Mouse (Mus musculus) G1E (cell line): ENCODE measurements around the gene Klf12. TPM values are rescaled to one million over a fixed set of nuclear protein-coding genes. Genes with fewer than 3 reads are reported as not detected.

Experiments used
- ATAC-seq: 2 replicates; pipeline ENCODE4 v1.8.0; 2016; ENCODE audit warnings: mild to moderate bottlenecking; ENCODE audit not compliant: insufficient number of reproducible peaks, poor library complexity, low FRiP score, severe bottlenecking; ENCODE audit errors: extremely low read depth
- DNase-seq: peaks from one replicate; pipeline ENCODE4 v3.0.0; 2012; ENCODE audit warnings: low spot score
- H3K27me3 ChIP-seq: 2 replicates; pipeline ENCODE4 v1.6.1; 2012; ENCODE audit warnings: mild to moderate bottlenecking, low read length, inconsistent platforms; ENCODE audit not compliant: insufficient read depth
- H3K36me3 ChIP-seq: replicated peaks from 2 replicates; pipeline ENCODE3; 2012; ENCODE audit warnings: mild to moderate bottlenecking, inconsistent platforms
- H3K4me1 ChIP-seq: 2 replicates; pipeline ENCODE4 v1.6.1; 2012; ENCODE audit warnings: low read depth, low read length, inconsistent platforms, mixed read lengths; ENCODE audit not compliant: insufficient read depth
- H3K4me3 ChIP-seq: 2 replicates; pipeline ENCODE4 v1.5.1; 2012; ENCODE audit warnings: low read depth, mild to moderate bottlenecking, inconsistent platforms, low read length, moderate library complexity, mixed read lengths
- H3K9me3 ChIP-seq: replicated peaks from 2 replicates; pipeline ENCODE4 v1.6.1; 2012; ENCODE audit warnings: inconsistent platforms
- CTCF ChIP-seq: IDR thresholded peaks from 2 replicates; pipeline ENCODE4 v1.5.1; 2012; ENCODE audit warnings: low read depth, low read length, inconsistent platforms, mixed read lengths
- GATA1 ChIP-seq: IDR thresholded peaks from 2 replicates; pipeline ENCODE4 v1.6.1; 2012; ENCODE audit warnings: borderline replicate concordance, low read length, inconsistent platforms, mixed read lengths
- GATA2 ChIP-seq: IDR thresholded peaks from 2 replicates; pipeline ENCODE4 v1.6.1; 2012; ENCODE audit warnings: low read depth, low read length, inconsistent platforms, borderline replicate concordance
- POLR2AphosphoS5 ChIP-seq: IDR thresholded peaks from 2 replicates; pipeline ENCODE4 v1.6.1; 2012; ENCODE audit warnings: low read depth, low read length, inconsistent platforms; ENCODE audit not compliant: insufficient replicate concordance
- TAL1 ChIP-seq: conservative IDR thresholded peaks from 2 replicates; pipeline ENCODE4 v1.6.1; 2012; ENCODE audit warnings: low read depth, low read length, inconsistent platforms, mixed read lengths
- polyA plus RNA-seq: library from polyadenylated mRNA; stranded (reverse); fragments of >175 nt; gene quantifications from 2 replicates; pipeline ENCODE4 v1.2.3, GENCODE M21; 2012
- total RNA-seq, 2 experiments: library from RNA; stranded (forward) in 1 of 2; stranded (reverse) in 1 of 2; fragments of 200-1000 nt in 1 of 2; fragments of >200 nt in 1 of 2; fragmentation: Nextera tagmentation in 1 of 2; gene quantifications; 2 replicates each; pipeline ENCODE4 v1.2.3; 2014 to 2017

The Klf12 gene
- total and polyA plus RNA-seq, 3 experiments, result 0.27 TPM; not detected in 2

DNA sequence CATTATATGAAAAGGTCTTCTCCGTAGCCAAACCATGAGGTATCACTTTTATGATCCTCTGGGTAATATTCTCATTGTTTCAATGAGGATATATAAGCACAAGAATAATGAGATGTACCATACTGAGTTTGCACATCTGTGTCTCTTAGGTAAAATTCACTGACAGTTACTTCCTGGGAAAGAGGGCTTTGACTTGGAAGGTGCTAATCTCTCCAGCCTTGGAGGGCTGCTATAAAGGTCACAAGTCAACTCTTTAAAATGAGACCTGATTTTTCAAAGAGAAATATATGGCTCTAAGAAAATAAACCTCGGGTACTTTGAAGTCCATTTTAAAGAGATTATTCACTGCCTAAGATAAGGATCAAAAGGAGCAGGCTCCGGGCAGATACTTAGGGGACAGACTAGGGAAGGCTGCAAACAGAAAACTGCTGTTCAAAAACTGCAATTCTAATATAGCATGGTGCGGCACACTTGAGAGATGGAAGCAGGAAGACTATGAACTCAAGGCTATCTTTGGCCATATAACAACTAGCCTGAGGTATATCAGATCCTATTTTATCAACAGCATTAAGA is 69.2 kb downstream of the Klf12 start:
- Histone ChIP-seq H3K27me3 (no peaks in the 10 kb centered on the region), H3K4me3 (no peak overlapping the region), H3K9me3 (peaks cover 45% of the 10 kb centered on the region), H3K36me3 (no peaks in the 10 kb centered on the region), H3K4me1 (no peaks in the 10 kb centered on the region)
- ATAC-seq (no peak), DNase-seq (no peak)
- TF ChIP-seq GATA2, result no peak
- no peak for TF ChIP-seq POLR2AphosphoS5
- TF ChIP-seq CTCF, result no peak
- TF ChIP-seq GATA1, result no peak
- TF ChIP-seq TAL1, result no peak

- H3K4me1 ChIP-seq, result no peaks in the 10 kb centered on the region
- H3K9me3 ChIP-seq, result peaks cover 41% of the 10 kb centered on the region
- H3K36me3 ChIP-seq, result no peaks in the 10 kb centered on the region
- no peak for TF ChIP-seq POLR2AphosphoS5
- no peak for TF ChIP-seq CTCF
- TF ChIP-seq GATA1, result no peak
- TF ChIP-seq TAL1, result no peak
- no peak for TF ChIP-seq GATA2
- no peaks in the 10 kb centered on the region for H3K27me3 ChIP-seq
- ATAC-seq (no peak), DNase-seq (no peak)
- H3K4me3 ChIP-seq, result no peak overlapping the region
These were observed 71.4 kb downstream of the Klf12 start for GRCm38 (mm10) chr14:100213066-100213465.

DNA sequence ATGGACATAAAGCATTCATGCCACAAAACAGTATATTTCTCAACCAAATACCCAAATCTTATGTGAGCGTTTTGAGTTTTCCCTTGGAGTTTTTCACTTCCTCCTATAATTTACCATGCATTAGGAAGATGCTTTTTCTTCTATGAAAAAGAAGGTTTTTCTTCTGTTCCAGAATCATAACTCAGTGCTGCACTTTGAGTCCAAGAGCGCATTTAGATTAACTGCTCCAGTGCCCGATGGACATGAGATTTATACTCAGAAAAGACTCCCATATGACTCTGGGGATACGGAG is 72.7 kb downstream of the Klf12 start:
- H3K27me3 ChIP-seq, result no peaks in the 10 kb centered on the region
- peaks cover 42% of the 10 kb centered on the region for H3K9me3 ChIP-seq
- DNase-seq, result no peak
- no peaks in the 10 kb centered on the region for H3K36me3 ChIP-seq
- no peak for ATAC-seq
- H3K4me1 ChIP-seq, result no peaks in the 10 kb centered on the region
- TF ChIP-seq GATA2 (no peak), GATA1 (no peak), CTCF (no peak), TAL1 (no peak)
- no peak overlapping the region for H3K4me3 ChIP-seq

GRCm38 (mm10) chr14:100211036-100211825 is 73.2 kb downstream of the Klf12 start:
- ATAC-seq (no peak), DNase-seq (no peak)
- TF ChIP-seq POLR2AphosphoS5 (no peak), TAL1 (no peak), GATA2 (no peak), CTCF (no peak), GATA1 (no peak)
- H3K4me1 ChIP-seq, result no peaks in the 10 kb centered on the region
- H3K9me3 ChIP-seq, result peaks cover 43% of the 10 kb centered on the region
- no peaks in the 10 kb centered on the region for H3K36me3 ChIP-seq
- H3K27me3 ChIP-seq, result no peaks in the 10 kb centered on the region
- H3K4me3 ChIP-seq, result no peak overlapping the region

GRCm38 (mm10) chr14:100209814-100210419 is 74.6 kb downstream of the Klf12 start:
- Histone ChIP-seq H3K9me3 (peaks cover 48% of the 10 kb centered on the region), H3K36me3 (no peaks in the 10 kb centered on the region), H3K4me1 (no peaks in the 10 kb centered on the region), H3K4me3 (no peak overlapping the region), H3K27me3 (no peaks in the 10 kb centered on the region)
- ATAC-seq, result no peak
- TF ChIP-seq GATA1 (no peak), CTCF (no peak), POLR2AphosphoS5 (no peak), TAL1 (no peak), GATA2 (no peak)
- DNase-seq, result no peak

DNA sequence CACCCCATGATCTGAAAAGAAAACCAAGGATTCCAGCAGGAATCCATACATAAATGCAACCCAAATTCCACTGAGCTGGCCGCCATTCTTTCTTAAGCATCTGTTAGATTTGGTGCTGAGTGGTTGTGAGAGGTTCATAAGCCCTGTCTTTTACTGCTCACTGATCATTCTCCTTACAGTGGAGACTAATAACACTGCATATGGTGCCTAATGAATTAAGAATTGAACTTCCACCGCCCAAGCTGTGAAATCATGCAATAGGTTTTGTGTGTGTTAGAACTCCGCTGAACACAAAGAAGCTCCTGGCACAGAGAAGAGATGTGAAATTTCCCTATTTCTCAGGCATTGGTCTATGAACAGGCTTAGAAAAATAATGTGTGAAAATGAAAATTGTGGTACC is 77.4 kb downstream of the Klf12 start:
- H3K27me3 ChIP-seq, result no peaks in the 10 kb centered on the region
- no peaks in the 10 kb centered on the region for H3K36me3 ChIP-seq
- H3K9me3 ChIP-seq, result peaks cover 49% of the 10 kb centered on the region
- TF ChIP-seq GATA2, result no peak
- no peak for TF ChIP-seq CTCF
- TF ChIP-seq TAL1, result no peak
- no peak for TF ChIP-seq GATA1
- TF ChIP-seq POLR2AphosphoS5, result no peak
- H3K4me1 ChIP-seq, result no peaks in the 10 kb centered on the region
- no peak overlapping the region for H3K4me3 ChIP-seq
- DNase-seq (no peak), ATAC-seq (no peak)
